Mouse (Mus musculus): ENCODE data around the gene Mfsd1.
A peak's percentile ranks its signal among the peaks of the same experiment; 100 is the strongest.

Gene Mfsd1

GRCm38 (mm10) chr3:67582273-67583124 is at the start of gene Mfsd1:
Mfsd1 (plus strand) TSS chr3:67582741.
- DNase-seq (ENCODE audit: low read depth) = peak; percentile 97

- DNase-seq (ENCODE audit: low read depth) = peak; percentile 71
Observed at GRCm38 (mm10) chr3:67543630-67544029, 38.9 kb upstream of the Mfsd1 start.

- DNase-seq (ENCODE audit: low read depth) = peak; percentile 64
Observed at GRCm38 (mm10) chr3:67551193-67551592, 31.3 kb upstream of the Mfsd1 start.

GRCm38 (mm10) chr3:67553281-67553680 is 29.3 kb upstream of the Mfsd1 start:
- peak; percentile 27 for DNase-seq (ENCODE audit: low read depth)

- peak; percentile 38 for DNase-seq (ENCODE audit: low read depth)
Observed at GRCm38 (mm10) chr3:67553927-67554448, 28.6 kb upstream of the Mfsd1 start.

- no peak for DNase-seq (ENCODE audit: low read depth)
Observed at GRCm38 (mm10) chr3:67555211-67555610, 27.3 kb upstream of the Mfsd1 start.

- DNase-seq (ENCODE audit: low read depth) = no peak
Observed at GRCm38 (mm10) chr3:67557200-67557651, 25.3 kb upstream of the Mfsd1 start.

GRCm38 (mm10) chr3:67557718-67558354 is 24.7 kb upstream of the Mfsd1 start:
- DNase-seq (ENCODE audit: low read depth) = no peak

GRCm38 (mm10) chr3:67564731-67565357 is 17.7 kb upstream of the Mfsd1 start:
- DNase-seq (ENCODE audit: low read depth) = peak; percentile 66

GRCm38 (mm10) chr3:67565540-67566227 is 16.9 kb upstream of the Mfsd1 start:
- DNase-seq (ENCODE audit: low read depth) = no peak

- peak; percentile 92 for DNase-seq (ENCODE audit: low read depth)
Observed at GRCm38 (mm10) chr3:67568015-67568618, 14.4 kb upstream of the Mfsd1 start.

- DNase-seq (ENCODE audit: low read depth) = peak; percentile 74
Observed at GRCm38 (mm10) chr3:67572918-67573317, 9.6 kb upstream of the Mfsd1 start.

- no peak for DNase-seq (ENCODE audit: low read depth)
Observed at GRCm38 (mm10) chr3:67573523-67573922, 9.0 kb upstream of the Mfsd1 start.

GRCm38 (mm10) chr3:67576248-67576647 is 6.3 kb upstream of the Mfsd1 start:
- no peak for DNase-seq (ENCODE audit: low read depth)

- DNase-seq (ENCODE audit: low read depth) = peak; percentile 40
Observed at GRCm38 (mm10) chr3:67576724-67577123, 5.8 kb upstream of the Mfsd1 start.

GRCm38 (mm10) chr3:67583125-67583845 is 744 bp downstream of the Mfsd1 start:
- DNase-seq (ENCODE audit: low read depth) = no peak

GRCm38 (mm10) chr3:67583846-67584186 is 1.3 kb downstream of the Mfsd1 start:
- no peak for DNase-seq (ENCODE audit: low read depth)

- DNase-seq (ENCODE audit: low read depth) = no peak
Observed at GRCm38 (mm10) chr3:67586511-67586910, 4.0 kb downstream of the Mfsd1 start.

- DNase-seq (ENCODE audit: low read depth) = no peak
Observed at GRCm38 (mm10) chr3:67587430-67587829, 4.9 kb downstream of the Mfsd1 start.

- DNase-seq (ENCODE audit: low read depth) = no peak
Observed at GRCm38 (mm10) chr3:67601616-67602138, 19.1 kb downstream of the Mfsd1 start.

GRCm38 (mm10) chr3:67618222-67618621 is 35.7 kb downstream of the Mfsd1 start:
- DNase-seq (ENCODE audit: low read depth) = no peak

Measured in NIH3T3 (cell line).